Mouse (Mus musculus): Measurements from ENCODE around the gene Gm20517. TPM values are rescaled to one million over a fixed set of nuclear protein-coding genes. Genes with fewer than 3 reads are reported as not detected.

Gm20517 gene
- 1 to 10 TPM; 3.5 to 6.0 (median 5.1) TPM for total RNA-seq (2022)

DNA sequence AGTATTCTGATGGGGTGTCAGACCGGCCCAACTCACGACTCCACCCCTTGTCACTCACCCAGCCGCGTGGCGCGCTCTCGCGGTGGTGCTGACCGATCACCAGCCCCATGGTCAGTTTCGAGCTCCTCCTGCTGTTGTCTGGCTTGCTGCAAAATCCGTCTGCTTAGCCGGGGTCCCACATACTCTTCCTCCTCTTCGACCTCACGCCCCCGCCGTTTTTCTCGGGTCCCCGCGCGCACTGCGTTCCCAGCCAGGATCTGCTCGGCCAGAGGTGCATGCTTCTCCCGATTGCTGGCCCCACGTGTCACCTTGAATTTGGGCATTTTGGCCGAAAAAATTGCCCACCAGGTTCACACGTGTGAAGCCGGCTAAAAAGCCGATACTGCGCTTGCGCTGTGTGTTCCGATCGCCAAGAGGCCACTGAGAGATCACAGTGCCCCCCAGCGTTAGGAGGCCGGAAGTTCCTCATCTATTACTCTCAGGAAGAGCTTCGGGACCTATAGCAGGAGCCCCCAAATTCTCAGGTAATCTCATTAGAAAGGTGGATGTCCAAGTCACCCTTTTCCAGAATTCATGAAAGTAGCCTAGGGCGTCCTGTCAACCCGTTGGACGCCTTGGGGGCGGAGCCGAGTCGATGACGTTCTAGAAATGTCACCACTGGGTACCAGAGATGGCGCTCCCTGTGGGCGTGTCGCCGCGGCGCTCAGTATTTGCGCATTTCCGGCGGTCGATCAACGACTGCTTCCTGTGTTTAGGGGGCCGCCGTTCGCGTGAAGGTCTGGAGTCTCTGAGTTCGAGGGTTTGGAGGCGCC lies at the start of gene Gm20517, which contains the start of the genes Bysl and Med20:
Gene Gm20517 (plus strand): TSS at position 741 of the 812 bp plus-strand sequence.
Gene Bysl (minus strand): TSS at position 644 of the 812 bp plus-strand sequence.
Gene Med20 (plus strand): TSS at position 734 of the 812 bp plus-strand sequence.
- peak; percentile 94 for DNase-seq

- DNase-seq, result peak; percentile 43
These were observed 48.5 kb upstream of the Gm20517 start for GRCm38 (mm10) chr17:47562875-47563274.

- DNase-seq, result no peak
These were observed 46.8 kb upstream of the Gm20517 start for GRCm38 (mm10) chr17:47564612-47565011.

- no peak for DNase-seq
These were observed 45.3 kb upstream of the Gm20517 start for GRCm38 (mm10) chr17:47566133-47566532.

DNA sequence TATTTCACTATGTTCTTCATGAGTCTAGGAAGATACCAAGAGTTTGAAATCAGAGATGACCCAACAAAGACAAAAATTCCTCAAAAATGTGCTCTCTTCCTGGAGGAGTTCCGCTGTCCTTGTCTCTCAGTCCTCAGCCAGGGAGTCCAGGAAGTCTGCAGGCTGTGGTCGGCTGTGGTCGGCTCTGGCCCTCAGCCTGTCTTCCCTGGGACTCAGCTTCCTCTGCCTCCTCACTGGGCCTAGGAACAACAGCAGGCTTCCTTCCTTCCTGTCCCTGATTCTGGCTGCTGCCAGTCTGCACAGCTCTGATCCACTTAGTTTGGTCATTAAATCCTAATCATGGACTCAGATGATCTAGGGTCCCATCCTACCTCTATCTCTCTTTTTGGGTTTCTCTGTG lies 44.1 kb upstream of the Gm20517 start:
- DNase-seq, result no peak

GRCm38 (mm10) chr17:47568389-47568788 lies 43.0 kb upstream of the Gm20517 start:
- DNase-seq, result no peak

GRCm38 (mm10) chr17:47568951-47569527 lies 42.4 kb upstream of the Gm20517 start:
- DNase-seq, result no peak

- no peak for DNase-seq
These were observed 39.8 kb upstream of the Gm20517 start for GRCm38 (mm10) chr17:47571621-47572020.

GRCm38 (mm10) chr17:47572436-47572835 lies 39.0 kb upstream of the Gm20517 start:
- DNase-seq, result no peak

DNA sequence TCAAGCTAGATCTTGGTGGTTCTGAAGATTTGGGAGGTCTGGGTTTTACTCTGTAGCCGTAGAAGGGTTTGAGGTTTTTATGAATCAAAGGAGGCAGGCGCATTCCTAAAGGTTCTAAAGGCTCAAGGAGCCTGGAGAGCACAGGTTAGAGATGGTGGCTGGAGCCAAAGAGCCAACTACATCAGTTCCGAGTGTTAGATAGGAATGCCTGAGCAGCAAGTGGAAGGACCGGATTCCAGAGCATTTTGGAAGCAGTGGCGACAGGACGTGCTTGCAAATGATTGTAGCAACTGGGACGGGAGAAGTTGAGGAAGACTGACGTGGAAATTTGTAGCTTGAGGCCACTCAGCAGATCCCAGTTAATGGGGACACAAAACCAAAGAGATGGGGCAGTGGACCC lies 37.4 kb upstream of the Gm20517 start:
- DNase-seq, result no peak

DNA sequence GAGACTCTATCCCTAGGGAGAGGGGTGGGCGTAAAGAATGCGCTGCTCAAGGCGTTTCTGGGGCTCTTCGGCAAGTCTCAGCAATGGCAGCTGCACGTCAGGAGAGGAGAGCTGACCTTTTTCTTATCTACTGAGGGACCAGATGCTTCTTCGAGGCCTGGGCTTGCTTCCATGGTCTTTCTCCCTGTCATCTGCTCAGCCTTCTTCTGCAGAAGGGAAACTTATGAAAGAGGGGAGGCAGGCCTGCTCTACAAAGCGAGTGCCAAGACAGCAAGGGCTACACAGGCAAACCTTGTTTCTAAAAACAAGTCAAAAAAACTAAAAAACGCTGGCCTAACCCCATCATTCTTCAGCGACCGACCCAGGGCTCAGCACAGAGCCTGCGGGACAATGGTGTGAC lies 36.6 kb upstream of the Gm20517 start:
- no peak for DNase-seq

GRCm38 (mm10) chr17:47578655-47579054 lies 32.7 kb upstream of the Gm20517 start:
- DNase-seq, result peak; percentile 71

GRCm38 (mm10) chr17:47580962-47581361 lies 30.4 kb upstream of the Gm20517 start:
- peak; percentile 50 for DNase-seq

DNA sequence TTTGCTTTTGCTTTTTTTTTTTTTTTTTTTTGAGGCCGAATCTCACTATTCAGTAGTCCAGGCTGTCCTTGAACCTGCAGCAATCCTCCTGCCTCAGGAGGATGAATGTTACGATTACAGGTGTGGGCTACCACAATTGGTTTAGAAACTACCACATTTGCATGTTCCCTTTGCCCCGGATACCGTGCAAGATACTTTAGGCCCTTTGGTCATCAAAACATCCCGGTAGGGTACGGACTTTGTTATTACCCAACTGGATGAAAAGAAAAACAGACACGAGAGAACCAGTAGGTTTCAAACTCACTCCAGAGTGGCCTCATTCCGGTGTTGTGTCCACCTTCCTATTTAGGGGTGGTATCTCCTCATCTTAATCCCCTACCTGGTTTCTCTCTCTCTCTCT lies 22.9 kb upstream of the Gm20517 start:
- no peak for DNase-seq

- no peak for DNase-seq
These were observed 20.3 kb upstream of the Gm20517 start for GRCm38 (mm10) chr17:47591073-47591472.

DNA sequence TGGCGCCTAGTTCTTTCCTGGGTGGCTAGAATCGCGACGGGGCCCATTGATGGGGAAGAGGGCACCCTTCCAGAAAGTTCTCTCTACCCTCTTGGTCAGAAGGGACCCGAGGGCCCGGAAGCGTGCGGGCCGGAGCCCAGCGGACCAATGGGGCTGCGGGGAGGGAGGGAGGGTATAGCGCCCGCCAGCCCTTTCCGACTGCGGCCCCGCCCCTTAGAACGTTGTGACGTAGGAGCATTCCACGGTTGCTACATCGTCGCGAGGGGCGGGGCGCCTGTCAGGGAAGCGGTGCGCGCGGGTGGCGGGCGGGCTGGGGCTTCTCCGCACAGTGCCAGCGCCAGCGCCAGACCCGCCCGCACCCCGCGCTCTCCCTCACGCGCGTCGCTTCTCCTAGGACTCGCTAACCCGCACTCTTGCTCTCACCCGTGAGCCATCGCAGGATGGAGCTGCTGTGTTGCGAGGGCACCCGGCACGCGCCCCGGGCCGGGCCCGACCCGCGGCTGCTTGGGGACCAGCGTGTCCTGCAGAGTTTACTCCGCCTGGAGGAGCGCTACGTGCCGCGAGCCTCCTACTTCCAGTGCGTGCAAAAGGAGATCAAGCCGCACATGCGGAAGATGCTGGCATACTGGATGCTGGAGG lies 18.1 kb upstream of the Gm20517 start:
- peak; percentile 90 for DNase-seq

DNA sequence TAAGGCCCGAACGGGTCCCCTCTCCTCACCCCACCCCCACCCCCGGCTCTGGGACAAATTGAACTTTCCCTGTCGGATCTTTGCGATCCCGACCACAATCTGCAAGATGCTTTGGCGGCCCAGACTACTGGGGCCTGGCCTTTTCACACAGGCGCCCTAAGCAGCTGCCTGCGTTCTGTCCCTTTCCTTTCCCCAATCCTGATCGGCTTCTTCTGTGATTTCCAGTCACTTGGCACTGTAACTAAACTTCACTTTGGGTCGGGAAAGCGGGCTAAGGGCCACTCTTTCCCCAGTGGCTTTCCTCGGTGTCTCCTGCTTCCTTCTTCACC lies 17.6 kb upstream of the Gm20517 start:
- no peak for DNase-seq

DNA sequence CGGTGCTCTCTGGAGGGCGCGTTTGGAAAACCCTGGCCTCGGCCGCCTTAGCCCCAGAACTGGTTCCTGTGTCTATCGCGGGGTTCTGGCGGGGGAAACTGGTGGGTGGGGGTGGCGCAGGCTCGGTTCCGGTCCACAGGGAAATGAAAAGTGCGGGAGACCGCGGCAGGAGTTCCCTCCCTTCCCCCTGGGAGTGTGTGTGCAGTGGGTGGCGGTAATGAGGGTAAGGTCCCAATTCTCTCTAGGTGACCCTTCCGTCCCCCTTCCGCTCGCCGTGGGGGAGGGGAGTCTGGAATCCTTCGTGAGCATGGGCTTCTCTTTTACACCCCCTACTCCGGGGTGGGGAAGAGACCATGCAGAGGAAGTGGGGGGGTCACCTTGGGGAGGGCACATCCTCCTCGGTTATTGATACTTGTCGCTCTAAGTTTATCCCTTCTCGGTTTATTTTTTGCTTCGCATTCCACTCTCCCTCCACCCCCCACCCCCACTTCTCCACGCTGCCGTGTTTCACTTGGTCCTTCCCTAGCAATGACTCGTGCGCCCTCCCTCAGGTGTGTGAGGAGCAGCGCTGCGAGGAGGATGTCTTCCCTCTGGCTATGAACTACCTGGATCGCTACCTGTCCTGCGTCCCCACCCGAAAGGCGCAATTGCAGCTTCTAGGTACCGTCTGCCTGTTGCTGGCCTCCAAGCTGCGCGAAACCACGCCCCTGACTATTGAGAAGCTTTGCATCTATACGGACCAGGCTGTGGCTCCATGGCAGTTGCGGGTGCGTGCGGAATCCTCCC lies 17.0 kb upstream of the Gm20517 start:
- DNase-seq, result peak; percentile 54

DNA sequence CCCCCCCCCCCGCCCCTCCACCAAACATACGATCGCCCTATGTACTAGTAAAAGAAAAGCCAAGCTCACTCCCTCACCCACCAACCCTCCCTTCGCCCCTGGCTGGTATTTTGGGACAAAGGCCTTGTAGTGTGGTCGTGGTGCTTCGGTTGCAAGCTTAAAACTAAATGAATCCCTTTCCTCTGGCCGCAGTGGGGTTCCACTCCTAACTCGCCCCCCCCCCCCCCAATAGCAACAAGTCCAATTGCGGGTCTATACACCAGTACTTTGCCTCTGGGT lies 16.5 kb upstream of the Gm20517 start:
- DNase-seq, result no peak

GRCm38 (mm10) chr17:47595248-47596161 lies 15.9 kb upstream of the Gm20517 start:
- peak; percentile 68 for DNase-seq

- no peak for DNase-seq
These were observed 15.1 kb upstream of the Gm20517 start for GRCm38 (mm10) chr17:47596162-47596838.

All from adrenal gland, adult 8-10 months (tissue).